Mouse (Mus musculus) liver, postnatal 0 days (tissue): Measurements from ENCODE around the gene Agfg1. TPM values are rescaled to one million over a fixed set of nuclear protein-coding genes. Genes with fewer than 3 reads are reported as not detected.
A peak's percentile ranks its signal among the peaks of the same experiment; 100 is the strongest.

Experiments
- ATAC-seq: fragments of 200-750 bp; cut with Nextera tagmentation; 2 replicates; pipeline ENCODE4 v1.8.0; 2017; ENCODE audit warnings: mild to moderate bottlenecking, moderate library complexity
- DNase-seq: peaks from one replicate; pipeline ENCODE4 v3.0.0-alpha.2; 2016
- H3K27ac ChIP-seq: fragments of 300-500 bp; sonication (generic); 2 replicates; pipeline ENCODE4 v1.5.1; 2014; ENCODE audit warnings: antibody characterized with exemption, moderate library complexity, mild to moderate bottlenecking, low read depth
- H3K27me3 ChIP-seq: fragments of 300-500 bp; sonication (generic); 2 replicates; pipeline ENCODE4 v1.6.1; 2014; ENCODE audit warnings: low read length, control low read depth, mixed read lengths; ENCODE audit not compliant: insufficient read depth
- H3K36me3 ChIP-seq: fragments of 300-500 bp; sonication (generic); replicated peaks from 2 replicates; pipeline ENCODE4 v1.6.1; 2014; ENCODE audit warnings: mild to moderate bottlenecking, control low read depth, low read length, moderate library complexity, mixed read lengths; ENCODE audit not compliant: insufficient read depth
- H3K4me1 ChIP-seq: fragments of 300-500 bp; sonication (generic); 2 replicates; pipeline ENCODE4 v1.6.1; 2014; ENCODE audit warnings: antibody characterized with exemption, mild to moderate bottlenecking, control low read depth; ENCODE audit not compliant: insufficient read depth
- H3K4me2 ChIP-seq: fragments of 300-500 bp; sonication (generic); 2 replicates; pipeline ENCODE4 v1.6.1; 2014; ENCODE audit warnings: low read depth, mild to moderate bottlenecking, low read length, moderate library complexity, mixed read lengths
- H3K4me3 ChIP-seq: fragments of 300-500 bp; sonication (generic); 2 replicates; pipeline ENCODE4 v1.5.1; 2014; ENCODE audit warnings: low read depth, low read length
- H3K9ac ChIP-seq: fragments of 300-500 bp; sonication (generic); replicated peaks from 2 replicates; pipeline ENCODE4 v1.6.1; 2014; ENCODE audit warnings: mild to moderate bottlenecking, moderate library complexity
- H3K9me3 ChIP-seq: fragments of 300-500 bp; sonication (generic); 2 replicates; pipeline ENCODE4 v1.6.1; 2016; ENCODE audit warnings: mild to moderate bottlenecking, control low read depth, low read length, mixed read lengths
- CTCF ChIP-seq: sonication (generic); IDR thresholded peaks from 2 replicates; pipeline ENCODE4 v1.5.1; 2016; ENCODE audit warnings: antibody characterized with exemption, low read depth
- EP300 ChIP-seq: IDR thresholded peaks from 2 replicates; pipeline ENCODE4 v1.6.1; 2016; ENCODE audit warnings: antibody characterized with exemption, low read depth, mild to moderate bottlenecking
- WGBS: fragments of 180-500 bp; shearing (Covaris S2); extraction: QIAGEN DNeasy Blood & Tissue Kit; methylation state at CpG from one replicate; pipeline ENCODE4 v1.1.7; 2014; ENCODE audit not compliant: insufficient replicate concordance; 5-methylcytosine and 5-hydroxymethylcytosine counted together
- polyA plus RNA-seq: library from polyadenylated mRNA; unstranded; fragments of >200 nt; fragmentation: Nextera tagmentation; extraction: Ambion mirVana; gene quantifications from 2 replicates; pipeline ENCODE4 v1.2.1, GENCODE M21; 2015

Gene Agfg1
- polyA plus RNA-seq, 1 experiment from 2014 or later, result 14.2 TPM

- WGBS, result 37% methylated on average over 18 of the region's 18 CpGs
- H3K9me3 ChIP-seq, result no peaks in the 10 kb centered on the region
These were observed 43.4 kb upstream of the Agfg1 start for GRCm38 (mm10) chr1:82795702-82796443.

GRCm38 (mm10) chr1:82797088-82797487, 42.2 kb upstream of the Agfg1 start:
- H3K27ac ChIP-seq, result peak overlapping the region; percentile 29; the same call in 1 of the 2 replicates
- no peak overlapping the region for H3K4me2 ChIP-seq
- DNase-seq (no peak), ATAC-seq (peak; percentile 48; the same call in 1 of the 2 replicates)
- H3K9me3 ChIP-seq, result no peaks in the 10 kb centered on the region
- H3K27me3 ChIP-seq, result no peaks in the 10 kb centered on the region
- no peak overlapping the region for H3K9ac ChIP-seq
- peaks cover 12% of the 10 kb centered on the region for H3K4me1 ChIP-seq
- WGBS, result 56% methylated on average over 4 of the region's 4 CpGs
- no peak overlapping the region for H3K4me3 ChIP-seq
- TF ChIP-seq EP300, result no peak
- H3K36me3 ChIP-seq, result no peaks in the 10 kb centered on the region

More at GRCm38 (mm10) chr1:82795702-82796443, 43.4 kb upstream of the Agfg1 start:
- no peaks in the 10 kb centered on the region for H3K36me3 ChIP-seq
- H3K27me3 ChIP-seq, result no peaks in the 10 kb centered on the region
- DNase-seq (peak; percentile 32), ATAC-seq (no peak)
- TF ChIP-seq CTCF (no peak), EP300 (no peak)
- H3K4me2 ChIP-seq, result no peak overlapping the region
- H3K4me3 ChIP-seq, result no peak overlapping the region
- peaks cover 12% of the 10 kb centered on the region for H3K4me1 ChIP-seq
- H3K27ac ChIP-seq, result peak overlapping the region; percentile 48; the same call in 1 of the 2 replicates
- no peak overlapping the region for H3K9ac ChIP-seq

- TF ChIP-seq CTCF, result no peak
- peak; percentile 66 for TF ChIP-seq EP300
- 27% methylated on average over 5 of the region's 5 CpGs for WGBS
- H3K36me3 ChIP-seq, result no peaks in the 10 kb centered on the region
- no peaks in the 10 kb centered on the region for H3K27me3 ChIP-seq
- ATAC-seq, result peak; percentile 66
- peaks cover 12% of the 10 kb centered on the region for H3K4me1 ChIP-seq
- no peak overlapping the region for H3K4me3 ChIP-seq
- no peak overlapping the region for H3K4me2 ChIP-seq
- no peaks in the 10 kb centered on the region for H3K9me3 ChIP-seq
- H3K9ac ChIP-seq, result no peak overlapping the region
- no peak for DNase-seq
- peak overlapping the region; percentile 64 for H3K27ac ChIP-seq
These were observed 41.0 kb upstream of the Agfg1 start for GRCm38 (mm10) chr1:82798304-82798703.

- peak; percentile 40; the same call in 1 of the 2 replicates for ATAC-seq
- TF ChIP-seq CTCF (no peak), EP300 (peak; percentile 24; the same call in 1 of the 2 replicates)
- H3K9ac ChIP-seq, result no peak overlapping the region
- no peaks in the 10 kb centered on the region for H3K36me3 ChIP-seq
- no peak overlapping the region for H3K4me3 ChIP-seq
- H3K27me3 ChIP-seq, result no peaks in the 10 kb centered on the region
- no peaks in the 10 kb centered on the region for H3K9me3 ChIP-seq
- 44% methylated on average over 4 of the region's 4 CpGs for WGBS
- peak overlapping the region; percentile 64 for H3K27ac ChIP-seq
- no peak overlapping the region for H3K4me2 ChIP-seq
- peaks cover 12% of the 10 kb centered on the region for H3K4me1 ChIP-seq
- peak; percentile 17 for DNase-seq
These were observed 40.4 kb upstream of the Agfg1 start for GRCm38 (mm10) chr1:82798922-82799321.

GRCm38 (mm10) chr1:82801105-82801783, 38.0 kb upstream of the Agfg1 start:
- 81% methylated on average over 12 of the region's 12 CpGs for WGBS

GRCm38 (mm10) chr1:82803608-82804007, 35.7 kb upstream of the Agfg1 start:
- Histone ChIP-seq H3K9ac (no peak overlapping the region), H3K4me3 (no peak overlapping the region), H3K27ac (no peak overlapping the region), H3K9me3 (no peaks in the 10 kb centered on the region), H3K27me3 (no peaks in the 10 kb centered on the region), H3K4me2 (no peak overlapping the region), H3K36me3 (no peaks in the 10 kb centered on the region), H3K4me1 (no peaks in the 10 kb centered on the region)
- ATAC-seq, result peak; percentile 72; the same call in 1 of the 2 replicates
- WGBS, result 72% methylated on average over 7 of the region's 7 CpGs
- TF ChIP-seq CTCF, result peak; percentile 89
- TF ChIP-seq EP300, result no peak
- peak; percentile 74 for DNase-seq

More at GRCm38 (mm10) chr1:82801105-82801783, 38.0 kb upstream of the Agfg1 start:
- Histone ChIP-seq H3K4me1 (peaks cover 12% of the 10 kb centered on the region), H3K9me3 (no peaks in the 10 kb centered on the region), H3K36me3 (no peaks in the 10 kb centered on the region), H3K27ac (no peak overlapping the region), H3K27me3 (no peaks in the 10 kb centered on the region), H3K9ac (no peak overlapping the region), H3K4me2 (no peak overlapping the region), H3K4me3 (no peak overlapping the region)
- TF ChIP-seq CTCF (no peak), EP300 (no peak)
- DNase-seq, result no peak
- no peak for ATAC-seq
